Mouse (Mus musculus): ENCODE results near the gene Gmds.

Gmds gene

GRCm38 (mm10) chr13:32267184-32267775, 71.3 kb downstream of the Gmds start:
- no peak for DNase-seq (ENCODE audit: low spot score in 2 of 2)

DNA sequence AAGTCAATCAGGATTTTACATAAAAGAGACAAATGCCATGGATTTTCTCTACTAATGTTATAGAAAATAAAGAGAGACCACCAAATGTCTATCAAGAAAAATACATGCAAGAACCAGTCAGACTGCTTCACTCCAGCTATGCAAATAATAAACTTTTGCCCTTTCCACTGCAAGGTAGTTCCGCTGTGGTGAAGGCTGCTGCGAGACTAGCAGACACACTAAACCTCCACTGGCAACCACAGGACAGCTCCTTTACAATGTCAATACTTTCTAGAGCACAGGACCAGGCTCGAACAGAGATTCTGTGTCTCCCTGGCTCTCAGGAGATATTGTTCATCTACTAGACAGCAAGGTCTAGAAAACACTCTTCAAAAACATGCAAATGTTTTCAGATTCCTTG, 71.8 kb downstream of the Gmds start:
- no peak for DNase-seq (ENCODE audit: low spot score in 2 of 2)

- DNase-seq (ENCODE audit: low spot score in 2 of 2): no peak
Measured at GRCm38 (mm10) chr13:32256121-32256520, 82.4 kb downstream of the Gmds start.

DNA sequence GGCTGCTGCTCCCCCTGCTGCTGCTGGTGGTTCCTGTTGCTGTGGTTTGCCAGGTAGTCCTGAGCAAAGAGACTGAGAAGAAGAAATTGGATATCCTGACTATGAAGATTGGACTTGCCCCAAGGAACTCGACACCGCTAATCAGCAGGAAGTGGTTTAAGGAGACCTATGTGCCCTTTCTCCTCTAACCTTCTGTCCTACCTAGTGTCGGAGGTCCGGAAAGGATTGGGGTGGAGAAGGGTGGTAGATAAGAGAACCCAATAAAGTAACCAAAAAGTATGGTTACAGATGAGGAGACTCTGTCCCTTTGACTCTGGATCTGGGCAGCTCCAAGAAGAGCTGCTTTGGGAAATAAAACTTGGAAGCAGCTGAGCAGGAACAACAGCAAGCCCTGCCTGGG, 86.3 kb downstream of the Gmds start:
- DNase-seq (ENCODE audit: low spot score in 2 of 2): no peak

- DNase-seq (ENCODE audit: low spot score in 2 of 2): no peak
Measured at GRCm38 (mm10) chr13:32242200-32242599, 96.3 kb downstream of the Gmds start.

DNA sequence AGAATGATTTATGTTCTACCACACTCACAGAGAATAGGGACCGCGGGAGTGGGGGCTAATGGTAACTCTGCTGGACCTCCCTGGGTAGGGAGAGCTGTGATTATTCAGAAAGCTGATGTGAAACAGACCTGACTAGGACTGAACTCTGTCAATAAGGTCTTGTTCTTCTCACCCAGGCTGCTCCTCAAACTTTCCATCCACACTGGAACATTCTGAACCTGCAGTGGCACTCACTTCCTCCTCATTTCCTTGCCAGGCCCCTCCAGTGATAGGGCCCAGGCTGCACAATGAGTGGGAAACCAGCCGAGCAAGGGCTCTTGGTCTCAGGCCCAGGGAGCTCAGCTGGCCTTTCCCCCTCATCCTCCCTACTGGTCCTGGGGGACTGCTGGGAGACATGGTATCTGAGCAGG, 102.3 kb downstream of the Gmds start:
- no peak for DNase-seq (ENCODE audit: low spot score in 2 of 2)

DNA sequence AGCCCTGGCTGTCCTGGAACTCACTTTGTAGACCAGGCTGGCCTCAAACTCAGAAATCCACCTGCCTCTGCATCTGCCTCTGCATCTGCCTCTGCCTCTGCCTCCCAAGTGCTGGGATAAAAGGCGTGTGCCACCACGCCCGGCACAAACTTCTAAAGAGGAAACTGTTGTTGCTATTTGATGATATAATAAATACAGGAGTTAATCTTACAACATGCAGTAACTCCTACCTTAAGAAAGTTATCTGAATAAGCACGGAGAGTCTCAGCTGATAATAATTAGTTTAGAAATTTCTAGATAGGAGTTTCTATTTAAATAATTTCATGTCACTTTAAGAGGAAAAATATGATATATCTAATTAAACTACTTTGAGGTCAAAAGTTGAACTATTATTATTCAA, 103.5 kb downstream of the Gmds start:
- no peak for DNase-seq (ENCODE audit: low spot score in 2 of 2)

DNA sequence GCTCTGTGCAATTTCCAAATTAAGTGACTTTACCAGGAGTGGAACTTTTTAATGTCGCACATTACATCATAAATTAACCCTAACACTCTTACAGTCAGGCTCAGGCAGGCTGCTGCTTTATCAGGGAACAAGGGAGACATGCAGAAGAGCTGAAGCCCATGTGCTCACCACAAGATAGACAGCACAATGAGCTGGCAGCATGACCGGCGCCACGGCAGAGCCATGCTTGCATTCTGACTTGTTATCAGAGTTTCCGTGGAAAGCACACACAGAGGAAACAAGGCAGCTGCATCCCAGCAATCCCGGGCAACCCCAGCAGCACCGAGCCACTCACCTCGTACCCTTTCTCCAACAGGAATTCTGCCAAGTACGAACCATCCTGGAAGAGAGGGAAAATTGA, 104.5 kb downstream of the Gmds start:
- no peak for DNase-seq (ENCODE audit: low spot score in 2 of 2)

GRCm38 (mm10) chr13:32232391-32232790, 106.1 kb downstream of the Gmds start:
- no peak for DNase-seq (ENCODE audit: low spot score in 2 of 2)

DNA sequence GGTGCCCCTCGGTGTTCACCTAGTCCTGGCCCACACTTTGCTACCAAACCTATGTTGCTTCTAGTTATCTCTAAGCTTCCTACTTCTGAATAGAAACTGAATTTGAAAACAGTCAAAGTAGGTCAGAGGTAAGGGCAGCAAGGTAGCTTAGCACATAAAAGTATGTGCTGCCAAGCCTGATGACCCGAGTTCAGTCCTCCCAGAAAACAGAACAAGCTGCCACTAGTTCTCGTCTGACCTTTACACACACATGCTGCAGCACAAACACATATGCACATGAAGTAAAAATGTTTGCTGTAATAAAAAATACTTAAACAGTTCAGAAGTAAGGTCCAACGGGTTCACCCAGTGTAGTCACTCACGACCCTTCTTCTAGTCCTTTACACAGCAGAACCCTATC, 106.6 kb downstream of the Gmds start:
- DNase-seq (ENCODE audit: low spot score in 2 of 2): no peak

- no peak for DNase-seq (ENCODE audit: low spot score in 2 of 2)
Measured at GRCm38 (mm10) chr13:32227874-32228562, 110.5 kb downstream of the Gmds start.

DNA sequence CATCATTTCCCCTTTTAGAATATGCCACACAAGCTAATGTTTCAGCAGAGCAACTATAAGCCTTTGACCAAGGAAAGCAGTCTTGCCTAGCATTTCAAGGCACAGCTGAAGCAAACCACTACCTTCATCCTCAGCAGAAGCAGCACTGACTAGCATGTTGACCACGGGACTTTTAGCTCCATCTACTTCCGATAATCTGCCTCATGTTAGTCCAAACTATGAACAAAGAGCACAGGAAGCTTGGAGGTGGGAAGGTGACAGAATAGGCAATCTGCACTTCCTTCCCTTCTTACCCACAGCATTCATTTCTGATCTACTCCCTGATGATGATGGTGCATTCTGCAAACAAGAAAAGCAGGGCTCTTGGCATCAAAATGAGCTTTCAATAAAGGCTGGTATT, 120.9 kb downstream of the Gmds start:
- no peak for DNase-seq (ENCODE audit: low spot score in 2 of 2)

GRCm38 (mm10) chr13:32213702-32214452, 124.7 kb downstream of the Gmds start:
- DNase-seq (ENCODE audit: low spot score in 2 of 2): no peak

DNA sequence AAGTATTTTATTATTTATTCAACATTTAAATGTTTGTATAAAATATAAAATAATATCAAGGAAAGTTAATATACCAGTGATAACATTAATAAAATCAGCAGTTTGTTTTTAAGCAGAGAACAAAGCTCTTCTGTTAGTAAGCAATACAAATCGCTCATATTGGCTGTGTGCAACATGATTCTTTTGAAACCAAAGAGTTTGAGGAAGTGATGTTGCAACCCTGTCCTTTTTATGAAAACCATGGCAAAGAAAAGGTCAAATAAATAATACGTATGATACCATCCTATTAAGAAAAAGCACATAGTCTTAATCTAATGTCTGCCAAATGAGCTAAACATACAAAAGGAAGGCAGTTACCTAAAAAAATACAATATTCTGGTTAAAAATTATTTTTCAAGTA, 126.4 kb downstream of the Gmds start:
- no peak for DNase-seq (ENCODE audit: low spot score in 2 of 2)

DNA sequence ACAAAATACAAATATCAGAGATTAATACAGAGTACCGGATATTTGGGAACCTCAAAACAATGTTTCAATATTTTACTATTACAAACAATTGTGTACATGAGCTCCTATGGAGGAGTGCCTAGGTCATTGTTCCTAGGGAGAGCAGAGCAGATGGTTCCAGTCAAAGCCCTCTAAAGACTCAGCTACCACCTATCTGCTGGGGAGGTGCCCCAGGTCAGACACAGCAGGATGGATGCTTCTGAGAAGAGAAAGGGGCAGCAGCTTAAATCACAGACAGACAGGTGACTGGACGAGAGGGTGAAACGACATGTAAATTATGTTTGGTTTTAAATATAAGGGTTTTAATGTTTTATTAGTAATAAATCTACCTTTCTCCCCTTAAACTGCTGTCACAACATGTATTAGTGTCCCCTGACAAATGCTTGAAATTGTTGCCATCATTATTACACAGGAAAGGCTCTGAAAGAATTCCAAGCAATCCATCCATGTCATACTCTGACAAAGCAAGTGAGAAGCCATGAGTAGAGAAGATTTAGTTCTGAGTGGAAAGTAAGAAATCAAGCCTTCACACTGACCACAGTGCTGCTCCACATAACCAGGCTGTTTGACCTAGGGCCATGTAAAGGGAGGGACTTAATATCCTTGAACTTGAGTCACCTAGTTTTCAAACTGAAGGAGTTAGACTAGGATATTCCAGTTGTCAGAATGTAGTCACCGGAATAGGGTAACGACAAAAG, 131.2 kb downstream of the Gmds start:
- no peak for DNase-seq (ENCODE audit: low spot score in 2 of 2)

DNA sequence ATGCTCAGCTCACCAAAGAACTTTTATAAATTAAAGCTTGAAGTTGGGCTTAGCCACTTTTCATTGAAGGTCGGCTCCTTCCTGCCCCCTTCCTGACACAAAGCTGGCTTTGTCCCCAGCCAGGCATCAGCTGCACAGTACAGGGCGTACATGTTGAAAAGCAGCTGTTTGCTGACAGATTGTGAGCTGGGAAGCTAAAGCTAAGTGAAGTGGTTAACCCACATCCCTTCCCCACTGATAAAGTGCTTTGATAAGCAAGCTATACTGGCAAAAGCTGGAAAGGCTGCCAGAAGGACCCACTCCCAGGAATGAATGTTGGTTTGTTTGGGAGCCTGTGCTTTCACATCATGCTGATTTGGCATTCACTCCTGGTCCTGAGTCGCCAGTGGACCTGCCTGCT, 158.6 kb downstream of the Gmds start:
- DNase-seq (ENCODE audit: low spot score in 2 of 2): no peak

DNA sequence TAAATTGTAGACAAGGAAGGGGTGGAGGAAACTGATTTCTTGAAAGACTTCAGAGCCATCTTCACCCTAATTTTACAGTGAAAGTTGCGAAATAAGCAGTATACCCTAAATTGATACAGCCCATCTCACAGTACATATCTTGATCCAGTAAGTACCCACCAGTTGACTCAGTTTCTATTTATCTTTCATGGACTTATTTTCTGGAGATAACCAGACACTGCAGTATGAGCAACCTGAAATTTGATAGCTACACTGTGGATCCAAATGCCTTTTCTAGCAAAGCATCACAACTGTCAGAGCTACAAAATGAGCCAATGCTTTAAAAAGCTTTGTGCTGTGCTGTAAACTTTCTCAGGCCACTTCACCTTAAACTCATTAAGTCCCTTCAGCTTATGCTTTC, 159.9 kb downstream of the Gmds start:
- no peak for DNase-seq (ENCODE audit: low spot score in 2 of 2)

DNA sequence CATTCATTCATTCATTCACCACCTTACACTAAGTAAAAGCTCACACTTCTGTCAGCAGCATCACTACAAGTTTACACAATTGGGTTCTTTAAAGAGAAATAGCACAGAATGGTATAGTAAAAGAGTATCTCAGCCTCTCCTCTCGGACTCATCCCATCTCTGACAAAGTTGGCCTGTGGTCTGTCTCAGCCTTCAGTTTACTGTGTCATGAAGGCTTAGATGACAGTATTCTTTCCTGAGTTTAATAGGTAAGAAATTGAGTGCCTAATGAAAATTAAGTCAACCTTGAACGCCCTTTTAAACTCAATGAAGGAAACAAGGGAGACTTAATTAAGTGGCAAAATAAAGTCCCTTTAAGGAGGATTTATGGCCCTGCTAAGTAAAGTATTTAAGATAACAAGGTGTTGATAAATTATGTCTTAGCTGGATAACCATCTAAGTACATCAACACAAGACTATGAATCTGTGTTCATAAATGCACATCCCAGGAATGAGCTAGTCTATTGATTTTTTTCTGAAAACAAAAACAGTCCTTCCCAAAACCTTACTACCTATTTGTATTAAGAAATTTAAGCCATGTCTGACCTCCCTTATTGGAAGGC, 160.6 kb downstream of the Gmds start:
- no peak for DNase-seq (ENCODE audit: low spot score in 2 of 2)

GRCm38 (mm10) chr13:32175028-32175427, 163.5 kb downstream of the Gmds start:
- no peak for DNase-seq (ENCODE audit: low spot score in 2 of 2)

DNA sequence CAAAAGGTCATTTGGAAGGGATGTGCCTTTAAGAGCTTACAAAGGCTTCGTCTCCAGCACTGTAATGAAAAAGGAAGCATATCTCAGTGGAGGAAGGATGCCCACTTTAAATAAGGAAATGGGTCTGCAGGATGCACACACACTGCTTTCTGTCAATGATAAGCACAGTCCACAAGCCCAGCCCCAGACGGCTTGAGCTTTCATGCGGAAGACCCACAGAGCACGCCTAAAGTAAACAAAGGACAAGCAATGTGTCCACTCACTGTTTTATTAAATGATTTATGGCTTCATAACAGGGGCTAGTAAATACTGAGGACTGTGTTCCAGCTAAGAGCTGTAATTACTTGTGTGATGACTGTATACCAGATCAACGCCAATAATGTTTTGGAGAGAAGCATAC, 169.4 kb downstream of the Gmds start:
- DNase-seq (ENCODE audit: low spot score in 2 of 2): no peak

DNA sequence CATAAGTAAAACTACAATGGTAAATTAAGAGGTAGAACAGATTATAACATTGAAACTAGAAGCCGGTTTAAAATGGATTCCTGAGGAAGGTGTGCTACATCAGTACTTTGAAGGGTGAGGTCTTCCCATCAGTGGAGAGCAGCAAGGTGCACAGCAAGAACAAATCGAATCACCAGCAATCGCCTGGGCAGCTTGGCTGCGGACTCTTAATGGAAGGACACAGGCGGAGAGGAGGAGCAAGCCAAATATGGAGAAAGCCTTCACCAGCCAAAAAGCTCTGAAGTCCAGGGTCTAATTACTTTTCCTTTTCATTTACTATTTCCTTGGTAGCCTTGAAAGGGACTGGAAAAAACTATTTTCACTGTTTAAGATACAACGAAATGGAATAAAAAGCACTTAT, 170.7 kb downstream of the Gmds start:
- DNase-seq (ENCODE audit: low spot score in 2 of 2): no peak

- DNase-seq (ENCODE audit: low spot score in 2 of 2): no peak
Measured at GRCm38 (mm10) chr13:32165581-32165980, 173.0 kb downstream of the Gmds start.
